Mouse (Mus musculus): ENCODE data around the gene Npas2.

Npas2 gene

GRCm38 (mm10) chr1:39410085-39410821, 216.7 kb downstream of the Npas2 start:
- peak; percentile 40 for DNase-seq (ENCODE audit: low read depth, low spot score)
